Mouse (Mus musculus): Measurements from ENCODE around the gene BC107364. TPM values are rescaled to one million over a fixed set of nuclear protein-coding genes. Genes with fewer than 3 reads are reported as not detected.

BC107364 gene
- polyA plus RNA-seq, 2 experiments, result not detected

GRCm38 (mm10) chr3:96435557-96436091, 16.5 kb downstream of the BC107364 start:
- peak overlapping the region; percentile 18 for H3K4me3 ChIP-seq (replicated peaks; ENCODE audit: low read length)
- H3K4me2 ChIP-seq (replicated peaks; ENCODE audit: low read depth, low read length, severe bottlenecking), result peak overlapping the region; percentile 33; the same call in 1 of the 2 replicates
- H3K4me1 ChIP-seq (ENCODE audit: control insufficient read depth, insufficient read depth, low read length), result no peaks in the 10 kb centered on the region; the same call in 1 of the 2 replicates
- ATAC-seq (ENCODE audit: low FRiP score, low read depth), result peak; percentile 70
- no peaks in the 10 kb centered on the region for H3K36me3 ChIP-seq (ENCODE audit: control insufficient read depth, insufficient read depth, low read length)
- 2% methylated on average over 26 of the region's 26 CpGs for WGBS
- no peak for TF ChIP-seq POLR2A (IDR thresholded peaks at IDR 0.05; ENCODE audit: borderline replicate concordance, extremely low read depth, insufficient read depth, insufficient read length)
- DNase-seq (ENCODE audit: low spot score), result peak; percentile 41
- no peak overlapping the region for H3K9ac ChIP-seq (ENCODE audit: low read depth, low read length, severe bottlenecking)
- H3K27ac ChIP-seq (replicated peaks; ENCODE audit: low read depth, low read length), result no peak overlapping the region
- no peaks in the 10 kb centered on the region for H3K9me3 ChIP-seq (ENCODE audit: control insufficient read depth, low read length)
- peaks cover 46% of the 10 kb centered on the region for H3K27me3 ChIP-seq (ENCODE audit: control insufficient read depth, insufficient read depth, low read length)

GRCm38 (mm10) chr3:96432207-96432606, 19.9 kb downstream of the BC107364 start:
- DNase-seq (ENCODE audit: low spot score), result no peak
- no peaks in the 10 kb centered on the region; the same call in 1 of the 2 replicates for H3K4me1 ChIP-seq (ENCODE audit: control insufficient read depth, insufficient read depth, low read length)
- no peaks in the 10 kb centered on the region for H3K9me3 ChIP-seq (ENCODE audit: control insufficient read depth, low read length)
- no peak for ATAC-seq (ENCODE audit: low FRiP score, low read depth)
- H3K4me3 ChIP-seq (replicated peaks; ENCODE audit: low read length), result no peak overlapping the region
- WGBS, result 44% methylated on average over 3 of the region's 3 CpGs
- H3K36me3 ChIP-seq (ENCODE audit: control insufficient read depth, insufficient read depth, low read length), result no peaks in the 10 kb centered on the region
- no peak overlapping the region for H3K27ac ChIP-seq (replicated peaks; ENCODE audit: low read depth, low read length)
- no peak for TF ChIP-seq POLR2A (IDR thresholded peaks at IDR 0.05; ENCODE audit: borderline replicate concordance, extremely low read depth, insufficient read depth, insufficient read length)
- H3K9ac ChIP-seq (ENCODE audit: low read depth, low read length, severe bottlenecking), result no peak overlapping the region
- no peak overlapping the region for H3K4me2 ChIP-seq (replicated peaks; ENCODE audit: low read depth, low read length, severe bottlenecking)
- peaks cover 24% of the 10 kb centered on the region for H3K27me3 ChIP-seq (ENCODE audit: control insufficient read depth, insufficient read depth, low read length)

- Histone ChIP-seq H3K27me3 (ENCODE audit: control insufficient read depth, insufficient read depth, low read length) (no peaks in the 10 kb centered on the region), H3K27ac (replicated peaks; ENCODE audit: low read depth, low read length) (no peak overlapping the region), H3K9ac (ENCODE audit: low read depth, low read length, severe bottlenecking) (no peak overlapping the region), H3K4me1 (ENCODE audit: control insufficient read depth, insufficient read depth, low read length) (no peaks in the 10 kb centered on the region), H3K4me3 (replicated peaks; ENCODE audit: low read length) (no peak overlapping the region), H3K4me2 (replicated peaks; ENCODE audit: low read depth, low read length, severe bottlenecking) (no peak overlapping the region), H3K36me3 (ENCODE audit: control insufficient read depth, insufficient read depth, low read length) (no peaks in the 10 kb centered on the region), H3K9me3 (ENCODE audit: control insufficient read depth, low read length) (no peaks in the 10 kb centered on the region)
- DNase-seq (ENCODE audit: low spot score), result no peak
- TF ChIP-seq POLR2A (IDR thresholded peaks at IDR 0.05; ENCODE audit: borderline replicate concordance, extremely low read depth, insufficient read depth, insufficient read length), result no peak
- 74% methylated on average over 4 of the region's 4 CpGs for whole genome bisulfite sequencing
- no peak for ATAC-seq (ENCODE audit: low FRiP score, low read depth)
Observed at GRCm38 (mm10) chr3:96429819-96430132, 22.3 kb downstream of the BC107364 start.

GRCm38 (mm10) chr3:96428941-96429818, 22.9 kb downstream of the BC107364 start:
- DNase-seq (ENCODE audit: low spot score), result no peak

GRCm38 (mm10) chr3:96427761-96428462, 24.2 kb downstream of the BC107364 start:
- H3K4me2 ChIP-seq (replicated peaks; ENCODE audit: low read depth, low read length, severe bottlenecking), result no peak overlapping the region; the same call in 1 of the 2 replicates
- no peak overlapping the region for H3K9ac ChIP-seq (ENCODE audit: low read depth, low read length, severe bottlenecking)
- no peaks in the 10 kb centered on the region for H3K27me3 ChIP-seq (ENCODE audit: control insufficient read depth, insufficient read depth, low read length)
- no peaks in the 10 kb centered on the region for H3K9me3 ChIP-seq (ENCODE audit: control insufficient read depth, low read length)
- no peaks in the 10 kb centered on the region for H3K4me1 ChIP-seq (ENCODE audit: control insufficient read depth, insufficient read depth, low read length)
- H3K27ac ChIP-seq (replicated peaks; ENCODE audit: low read depth, low read length), result no peak overlapping the region
- TF ChIP-seq POLR2A (IDR thresholded peaks at IDR 0.05; ENCODE audit: borderline replicate concordance, extremely low read depth, insufficient read depth, insufficient read length), result no peak
- ATAC-seq (ENCODE audit: low FRiP score, low read depth), result peak; percentile 53
- peak; percentile 34 for DNase-seq (ENCODE audit: low spot score)
- no peak overlapping the region for H3K4me3 ChIP-seq (replicated peaks; ENCODE audit: low read length)
- WGBS, result 9% methylated on average over 16 of the region's 16 CpGs
- no peaks in the 10 kb centered on the region for H3K36me3 ChIP-seq (ENCODE audit: control insufficient read depth, insufficient read depth, low read length)

More at GRCm38 (mm10) chr3:96428941-96429818, 22.9 kb downstream of the BC107364 start:
- Histone ChIP-seq H3K4me2 (replicated peaks; ENCODE audit: low read depth, low read length, severe bottlenecking) (no peak overlapping the region), H3K36me3 (ENCODE audit: control insufficient read depth, insufficient read depth, low read length) (no peaks in the 10 kb centered on the region), H3K4me1 (ENCODE audit: control insufficient read depth, insufficient read depth, low read length) (no peaks in the 10 kb centered on the region), H3K4me3 (replicated peaks; ENCODE audit: low read length) (no peak overlapping the region), H3K27ac (replicated peaks; ENCODE audit: low read depth, low read length) (no peak overlapping the region), H3K9ac (ENCODE audit: low read depth, low read length, severe bottlenecking) (no peak overlapping the region), H3K9me3 (ENCODE audit: control insufficient read depth, low read length) (no peaks in the 10 kb centered on the region), H3K27me3 (ENCODE audit: control insufficient read depth, insufficient read depth, low read length) (no peaks in the 10 kb centered on the region)
- TF ChIP-seq POLR2A (IDR thresholded peaks at IDR 0.05; ENCODE audit: borderline replicate concordance, extremely low read depth, insufficient read depth, insufficient read length), result no peak
- WGBS, result 85% methylated on average over 13 of the region's 13 CpGs
- no peak for ATAC-seq (ENCODE audit: low FRiP score, low read depth)
